Mouse (Mus musculus): ENCODE results near the gene Phf21a.

Gene Phf21a

GRCm38 (mm10) chr2:92182981-92183501 lies 90.1 kb downstream of the Phf21a start:
- peak; percentile 89 for DNase-seq

- peak; percentile 96 for DNase-seq
These were observed 90.7 kb downstream of the Phf21a start for GRCm38 (mm10) chr2:92183613-92184076.

DNA sequence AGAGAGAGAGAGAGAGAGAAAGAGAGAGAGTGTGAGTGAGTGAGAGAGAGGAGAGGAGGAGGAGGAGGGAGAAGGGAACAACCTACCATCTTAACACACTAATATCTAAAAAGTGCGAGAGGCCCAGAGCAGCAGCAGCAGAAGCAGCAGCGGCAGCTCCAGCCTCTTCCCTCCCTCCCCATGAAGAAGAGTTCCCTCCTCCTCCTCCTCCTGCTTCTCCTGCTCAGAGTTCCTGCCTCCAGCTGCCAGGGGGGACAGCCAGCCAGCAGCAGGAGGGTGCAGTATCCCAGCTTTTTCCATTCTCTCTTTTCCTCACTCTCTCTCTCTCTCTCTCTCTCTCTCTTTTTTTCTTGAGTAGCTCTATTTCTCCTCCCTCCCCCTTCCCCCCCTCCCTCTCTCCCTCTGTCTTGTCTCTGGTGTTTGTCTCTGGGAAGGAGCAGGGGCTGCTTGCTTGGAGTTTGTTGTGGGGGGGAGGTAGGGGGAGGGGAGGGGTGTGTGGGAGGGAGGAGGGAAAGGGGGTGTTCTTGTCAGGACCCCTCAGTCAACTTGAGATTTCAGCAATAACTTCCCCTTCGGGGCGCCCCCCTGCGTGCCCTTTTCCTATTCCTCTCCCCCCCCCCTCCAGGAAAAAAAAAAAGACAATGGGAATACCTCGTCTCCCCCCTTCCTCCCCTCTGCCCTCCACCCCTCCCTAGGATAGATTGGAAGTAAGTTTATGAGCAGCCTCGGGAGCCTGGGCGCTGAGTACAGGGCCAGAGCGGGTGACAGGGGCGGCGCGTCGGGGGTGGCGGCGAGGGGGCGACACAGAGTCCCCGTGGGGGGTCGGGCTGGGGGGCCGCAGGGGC lies 91.4 kb downstream of the Phf21a start:
- DNase-seq, result peak; percentile 69

DNA sequence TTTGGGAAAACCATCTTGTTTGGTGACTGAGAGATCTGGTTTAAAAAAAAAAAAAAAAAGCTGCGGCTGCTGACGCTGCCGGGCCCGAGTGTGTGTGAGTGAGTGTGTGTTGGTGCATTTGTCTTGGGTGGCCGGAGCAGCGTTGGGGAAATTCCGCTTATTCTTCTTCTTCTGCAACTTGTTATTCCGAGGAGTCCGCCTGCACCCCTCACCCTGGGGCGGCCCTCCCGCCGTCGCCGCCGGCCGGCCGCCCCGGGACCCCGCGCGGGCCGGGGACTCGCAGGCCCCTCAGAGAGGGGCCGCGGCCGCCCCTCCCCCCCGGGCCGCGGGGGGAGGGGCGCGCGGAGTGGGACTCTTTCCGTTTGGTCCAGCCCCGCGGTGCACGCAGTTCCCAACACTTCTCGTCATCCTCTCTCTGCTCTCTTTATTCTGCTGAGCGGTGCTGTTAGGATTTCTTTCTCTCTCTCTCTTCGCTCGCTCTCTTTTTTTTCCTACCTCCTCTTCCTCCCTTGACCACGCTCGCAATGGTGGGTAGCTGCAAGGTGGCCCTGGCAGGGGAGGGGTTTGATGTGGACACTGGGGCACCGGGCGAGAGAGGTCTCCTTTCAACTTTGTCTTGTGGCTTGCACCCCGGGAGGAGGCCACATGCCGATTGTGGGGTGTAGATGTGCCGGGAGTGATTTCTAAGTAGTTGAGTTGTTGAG lies 92.3 kb downstream of the Phf21a start:
- peak; percentile 69 for DNase-seq

- no peak for DNase-seq
These were observed 93.0 kb downstream of the Phf21a start for GRCm38 (mm10) chr2:92185766-92186450.

DNA sequence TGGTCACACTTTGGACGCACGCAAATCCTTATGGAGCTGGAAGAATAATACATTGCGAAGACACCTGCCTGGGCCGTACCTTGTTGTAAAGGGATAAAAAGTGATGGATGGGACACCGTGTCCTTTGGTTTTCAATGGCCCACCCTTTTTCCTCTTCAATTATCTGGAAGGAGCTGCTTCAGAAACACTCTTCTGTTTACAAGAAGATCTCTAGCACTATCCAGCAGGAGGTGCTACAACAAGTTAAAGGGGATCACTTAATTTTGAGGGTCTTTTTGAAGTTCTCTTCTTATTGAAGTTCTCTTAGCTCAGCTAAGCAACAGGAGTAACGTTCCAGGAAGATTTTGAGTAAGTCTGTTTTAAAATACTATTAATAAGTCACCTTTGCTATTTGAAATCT lies 94.1 kb downstream of the Phf21a start:
- DNase-seq, result no peak

DNA sequence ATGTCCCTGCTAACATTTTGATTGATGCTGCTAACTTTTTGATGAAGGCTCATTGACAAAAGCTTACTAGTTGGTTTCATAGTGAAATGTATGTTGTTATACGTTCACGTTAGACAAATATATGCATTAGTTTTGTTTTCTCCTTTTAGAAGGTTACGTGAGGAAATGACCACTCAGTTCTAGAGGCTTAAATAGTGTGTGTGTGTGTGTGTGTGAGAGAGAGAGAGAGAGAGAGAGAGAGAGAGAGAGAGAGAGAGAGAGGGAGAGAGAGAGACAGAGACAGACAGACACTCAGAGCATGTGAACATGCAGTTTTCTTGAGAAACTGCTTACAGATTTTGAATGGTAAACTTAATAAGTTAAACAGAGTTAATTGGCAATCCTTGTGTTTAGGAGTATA lies 95.8 kb downstream of the Phf21a start:
- DNase-seq, result no peak

DNA sequence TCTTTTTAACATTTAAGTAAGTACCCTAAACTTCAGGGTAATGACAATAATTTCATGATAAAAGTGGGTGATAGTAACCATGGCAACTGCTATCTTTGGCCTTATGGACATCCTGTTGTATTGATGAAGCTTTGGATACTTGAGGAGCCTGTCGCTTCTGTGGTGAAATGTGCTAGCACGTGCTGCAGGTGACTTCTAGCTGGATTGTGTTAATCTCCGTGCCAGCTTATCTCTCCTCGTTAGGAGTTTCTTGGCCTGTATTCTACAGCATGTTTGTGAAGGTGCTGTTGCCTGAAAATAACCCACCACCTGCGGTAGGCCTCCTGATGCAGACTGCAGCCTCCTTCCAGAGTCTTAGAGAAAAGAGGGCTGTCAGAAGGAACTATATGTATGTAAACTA lies 98.0 kb downstream of the Phf21a start:
- no peak for DNase-seq

DNA sequence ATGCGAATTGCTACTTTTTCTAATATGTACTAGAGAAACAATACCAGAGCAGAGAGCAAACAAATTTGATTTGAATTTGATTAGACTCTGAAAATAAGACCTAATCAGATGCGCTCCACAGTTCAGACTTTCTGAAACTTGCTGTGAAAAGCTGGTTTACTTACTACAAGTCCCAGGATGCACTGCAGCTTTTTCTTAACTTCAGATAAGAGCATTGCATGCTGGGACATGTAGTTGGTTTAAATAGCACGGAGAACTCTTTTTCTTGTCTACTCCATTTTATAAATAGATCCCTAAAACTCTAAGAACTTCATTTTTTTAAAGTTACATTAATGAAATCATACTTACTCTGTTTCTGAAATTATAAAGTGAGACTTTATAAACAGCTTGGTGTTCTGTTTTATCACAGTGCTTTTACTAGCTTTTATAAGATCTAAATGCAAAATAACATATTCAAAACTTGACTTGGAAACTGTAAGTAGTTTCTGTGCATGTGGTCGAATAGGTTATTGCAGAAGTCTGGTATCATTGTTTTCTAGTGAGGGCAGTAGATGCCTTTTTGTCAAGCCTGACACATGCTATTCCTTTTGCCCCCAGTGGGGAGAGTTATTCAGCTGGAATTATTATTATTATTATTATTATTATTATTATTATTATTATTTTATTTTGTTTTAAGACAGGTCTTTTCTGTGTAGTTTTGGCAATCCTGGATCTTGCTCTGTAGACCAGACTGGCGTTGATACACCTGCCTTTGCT lies 99.1 kb downstream of the Phf21a start:
- DNase-seq, result peak; percentile 61

DNA sequence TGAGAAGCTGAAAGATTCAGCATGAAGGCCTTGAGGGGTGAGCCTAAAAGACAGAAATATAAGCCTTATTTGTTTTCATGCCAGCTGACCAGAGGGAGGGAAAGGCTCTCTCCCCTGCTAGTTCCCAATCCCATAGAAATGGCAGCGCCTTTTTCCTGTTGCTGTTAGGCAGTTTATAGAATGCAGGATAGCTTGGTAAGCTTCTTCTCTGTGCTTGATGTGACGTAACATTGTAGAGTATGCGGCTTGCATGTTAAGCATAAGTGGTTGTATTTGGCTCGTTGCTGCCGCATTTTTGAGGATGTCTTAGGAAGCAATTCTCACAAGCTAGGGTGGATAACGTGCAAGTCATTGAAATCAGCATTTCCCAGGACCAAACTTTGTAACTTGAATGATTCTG lies 105.2 kb downstream of the Phf21a start:
- DNase-seq, result no peak

DNA sequence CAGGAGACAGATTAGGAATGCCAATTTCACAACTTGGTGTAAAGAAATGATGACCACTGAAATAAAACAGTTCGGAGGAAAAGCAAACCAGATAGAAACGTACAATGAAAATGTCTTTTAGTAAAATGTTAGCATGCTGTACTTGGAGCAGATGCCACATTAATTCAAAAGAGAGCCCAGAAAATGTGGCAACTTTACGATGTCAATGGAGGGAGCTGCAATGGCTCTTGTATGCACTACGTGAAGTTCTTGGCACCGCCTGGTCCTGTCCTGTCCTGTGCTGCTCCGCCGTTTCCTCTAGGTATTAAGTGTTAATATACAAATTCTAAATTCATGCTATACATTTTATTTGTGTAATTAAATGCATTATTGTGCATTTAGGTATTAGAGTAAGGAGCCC lies 105.8 kb downstream of the Phf21a start:
- DNase-seq, result no peak

DNA sequence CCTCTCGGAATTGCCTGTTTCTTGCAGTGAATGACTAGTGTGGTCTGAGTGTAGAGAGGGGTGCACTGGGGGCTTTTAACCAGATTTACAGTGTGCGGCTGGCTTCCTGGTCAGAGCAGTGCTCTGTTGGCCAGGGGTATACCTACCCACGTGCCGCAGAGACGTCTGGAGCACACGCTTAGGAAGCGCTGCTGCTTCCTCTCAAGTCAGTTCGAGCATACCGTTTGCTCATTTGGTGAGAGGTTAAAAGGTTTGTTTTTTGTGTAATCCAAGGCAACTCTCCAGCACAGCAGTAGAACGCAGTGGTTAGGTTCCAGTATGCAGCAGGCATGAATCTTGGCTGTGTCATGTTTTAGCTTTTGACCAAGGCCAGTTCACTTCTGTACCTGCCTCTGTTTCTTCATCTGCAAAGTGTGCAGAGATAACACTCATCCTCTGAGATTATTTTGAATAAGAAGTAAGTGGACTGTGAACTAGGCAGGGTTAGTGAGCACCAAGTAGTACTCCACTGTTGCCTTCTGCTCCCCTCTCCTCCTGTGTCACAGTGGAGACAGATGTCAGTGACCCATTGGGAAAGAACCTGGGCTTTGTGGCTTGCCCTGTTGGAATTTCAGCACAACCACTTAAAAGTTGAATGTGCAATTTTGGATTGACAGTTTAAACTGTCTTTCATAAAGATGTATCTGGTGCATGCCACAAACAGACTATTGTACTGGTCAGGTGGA lies 106.8 kb downstream of the Phf21a start:
- no peak for DNase-seq

DNA sequence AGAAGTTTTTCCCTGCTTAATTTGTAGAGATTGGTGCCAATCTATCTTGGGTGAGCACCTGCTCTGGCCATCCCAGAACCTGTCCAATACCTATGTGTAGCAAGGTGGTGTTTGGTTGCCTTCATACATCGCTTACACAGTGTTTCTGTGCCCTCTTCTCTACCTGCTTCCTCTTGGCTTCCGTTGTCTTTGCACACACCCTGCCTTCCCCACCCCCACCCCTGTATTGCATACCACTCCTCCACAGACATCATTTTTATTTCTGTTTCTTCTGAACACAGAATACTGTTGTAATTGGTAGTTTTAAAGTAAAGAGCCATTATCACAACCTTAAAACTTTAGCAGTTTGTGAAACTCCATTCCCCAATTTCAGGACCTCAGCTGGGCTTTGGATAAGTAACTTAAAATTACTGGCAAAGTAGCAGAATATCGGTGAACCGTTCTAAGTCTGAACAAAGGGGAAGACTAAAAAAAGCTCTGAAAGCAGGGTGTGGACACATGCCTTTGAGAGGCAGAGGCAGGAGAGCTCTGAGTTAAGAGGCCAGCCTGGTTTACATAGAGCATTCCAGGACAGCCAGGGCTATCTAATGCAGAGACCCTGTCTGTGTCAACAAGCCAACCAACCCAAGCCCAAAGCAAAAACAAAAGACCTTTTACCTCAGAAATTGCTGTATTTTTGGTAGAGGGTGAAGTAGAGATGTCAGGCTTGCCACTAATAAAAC lies 109.6 kb downstream of the Phf21a start:
- no peak for DNase-seq

DNA sequence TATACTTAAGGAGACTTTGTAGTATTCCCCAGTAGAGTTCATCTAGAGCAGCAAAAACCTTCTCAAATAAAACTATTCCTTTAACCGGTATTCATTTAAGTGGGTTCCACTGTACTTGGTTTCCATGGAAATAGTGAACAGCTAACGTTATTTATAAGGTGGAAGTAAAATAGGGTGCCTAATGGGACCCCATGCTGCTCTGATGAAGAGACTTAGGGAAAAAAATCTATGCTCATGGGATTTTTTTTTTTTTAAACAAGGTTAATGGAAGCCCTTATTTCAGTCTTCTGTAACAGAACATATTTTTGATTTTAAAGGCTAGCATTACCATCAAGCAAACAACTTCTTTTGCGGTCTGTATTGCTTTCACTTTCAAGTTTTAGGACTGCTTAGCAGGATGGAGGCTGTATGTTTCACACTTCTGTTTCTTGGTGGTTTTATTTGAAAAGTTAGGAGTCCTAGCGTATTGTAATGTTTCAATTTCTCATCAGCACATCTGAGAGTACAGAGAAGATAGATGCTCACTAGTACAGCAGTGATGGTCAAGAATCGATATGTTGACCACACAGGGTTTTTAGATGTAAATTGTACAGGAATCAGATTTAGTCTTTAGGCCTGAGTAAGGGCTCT lies 112.2 kb downstream of the Phf21a start:
- no peak for DNase-seq

DNA sequence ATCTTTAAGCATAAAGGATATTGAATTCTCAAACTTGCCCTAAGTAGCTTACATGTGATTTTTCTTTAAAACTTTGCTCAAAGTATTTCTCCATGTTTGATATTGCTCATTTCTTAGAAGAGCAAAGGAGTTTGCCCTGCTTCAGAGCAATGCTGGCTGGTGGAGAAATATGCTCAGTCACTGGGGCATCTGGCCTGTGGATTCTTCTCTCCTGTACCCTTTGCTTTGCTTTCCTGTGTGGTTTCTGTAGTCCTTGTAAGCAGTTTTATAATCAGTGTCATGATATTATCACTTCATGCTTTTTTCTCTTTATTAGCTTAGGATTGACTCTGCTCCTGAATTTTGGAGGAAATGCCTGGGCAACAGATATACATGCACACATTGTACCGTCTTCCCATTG lies 117.5 kb downstream of the Phf21a start:
- DNase-seq, result no peak

DNA sequence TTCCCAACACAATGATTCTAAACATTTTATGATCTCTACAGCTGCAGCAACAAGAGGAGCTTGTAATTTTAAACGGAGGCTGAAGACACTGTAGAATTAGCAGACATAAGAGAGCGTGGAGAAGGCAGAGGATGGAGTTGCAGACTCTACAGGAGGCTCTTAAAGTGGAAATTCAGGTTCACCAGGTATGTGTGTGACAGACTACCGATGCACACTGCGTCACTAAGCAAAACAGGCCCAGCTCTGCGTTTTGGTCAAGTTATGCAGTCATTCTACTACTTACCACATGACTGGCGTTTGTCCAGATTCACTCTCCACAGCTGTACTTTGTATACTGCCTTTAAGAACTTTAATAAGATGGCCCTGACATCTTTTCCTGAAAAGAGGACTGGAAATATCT lies 128.5 kb downstream of the Phf21a start:
- no peak for DNase-seq

- DNase-seq, result no peak
These were observed 132.7 kb downstream of the Phf21a start for GRCm38 (mm10) chr2:92225592-92225991.

GRCm38 (mm10) chr2:92229973-92230372 lies 137.1 kb downstream of the Phf21a start:
- no peak for DNase-seq

DNA sequence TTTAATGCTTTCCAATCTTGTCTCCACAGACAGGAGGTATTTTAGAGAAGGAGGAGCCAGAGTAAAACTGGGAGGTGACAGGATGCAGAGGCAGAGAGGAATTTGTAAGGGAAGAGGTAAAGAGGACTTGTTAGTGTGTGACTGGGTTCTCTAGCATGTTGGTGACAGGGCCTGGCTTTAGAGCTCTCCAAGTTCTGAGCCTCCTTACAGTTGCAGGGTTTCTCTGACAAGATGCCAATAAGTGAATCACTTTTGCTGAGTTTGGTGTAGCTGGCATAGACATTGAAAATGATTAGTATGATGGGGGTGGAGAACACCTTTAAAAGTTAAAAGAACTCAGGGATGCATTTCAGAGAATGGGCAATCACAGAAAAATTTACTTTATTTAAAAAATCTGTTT lies 138.8 kb downstream of the Phf21a start:
- DNase-seq, result no peak

DNA sequence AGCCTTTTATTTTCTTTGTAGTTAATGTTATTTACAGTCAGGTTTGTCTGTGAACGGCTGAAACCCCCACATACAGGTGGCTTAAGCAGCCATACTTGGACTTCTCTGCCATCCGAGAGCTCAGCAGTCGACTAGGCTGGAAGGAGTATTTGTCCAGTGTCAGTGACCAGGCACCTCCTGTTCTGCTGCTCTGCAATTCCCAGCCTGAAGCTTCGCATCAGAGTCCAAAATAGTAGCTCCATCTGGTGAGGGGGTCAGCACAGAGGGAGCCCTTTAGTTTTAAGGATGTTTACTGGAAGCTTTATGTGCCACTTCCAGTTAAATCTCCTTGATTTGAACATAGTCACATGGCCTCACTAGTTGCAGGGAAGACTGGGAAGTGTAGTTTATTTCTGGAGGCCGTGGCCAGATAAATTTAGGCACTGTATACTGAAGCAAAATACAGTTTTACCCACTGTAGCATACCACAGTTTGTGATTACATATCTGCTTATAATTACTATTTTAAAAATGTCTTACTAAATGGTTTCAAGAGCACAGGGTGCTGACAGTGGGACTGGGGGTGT lies 141.9 kb downstream of the Phf21a start:
- no peak for DNase-seq
